Mouse (Mus musculus) spleen, adult 2 months (tissue): ENCODE measurements around the gene Tmem240.

Experiments
- CTCF ChIP-seq: fragments of 200-500 bp; IDR thresholded peaks from 2 replicates; pipeline ENCODE4 v1.5.1; 2011; ENCODE audit warnings: mild to moderate bottlenecking, inconsistent platforms; ENCODE audit not compliant: insufficient read depth, insufficient read length, insufficient replicate concordance; ENCODE audit errors: extremely low read depth
- POLR2A ChIP-seq: fragments of 200-500 bp; IDR thresholded peaks from 2 replicates; pipeline ENCODE4 v1.6.1; 2011; ENCODE audit warnings: low read depth, low read length, inconsistent platforms

- TF ChIP-seq CTCF (no peak), POLR2A (no peak)
Observed at GRCm38 (mm10) chr4:155773335-155774078, 38.9 kb downstream of the Tmem240 start.
